Mouse (Mus musculus) bone marrow, adult 2 months (tissue): ENCODE measurements at regions not wholly inside any gene's neighbourhood (a gene's known extent, or its start where the extent isn't known, plus 50 kb on each side); places are given as distances from the start of the nearest gene placed in this dataset.

Experiments used
- CTCF ChIP-seq: fragments of 200-500 bp; IDR thresholded peaks from 2 replicates; pipeline ENCODE4 v1.5.1; 2011; ENCODE audit warnings: low read length, control low read depth; ENCODE audit not compliant: control insufficient read depth, insufficient read depth
- POLR2A ChIP-seq: fragments of 200-500 bp; IDR thresholded peaks from 2 replicates; pipeline ENCODE4 v1.6.1; 2011; ENCODE audit warnings: low read depth, mild to moderate bottlenecking, control low read depth, low read length, borderline replicate concordance; ENCODE audit not compliant: control insufficient read depth

- TF ChIP-seq CTCF, result no peak
- TF ChIP-seq POLR2A, result no peak
These were observed 105.5 kb upstream of the Rabl2 start for GRCm38 (mm10) chr15:89697221-89697620.
